Mouse (Mus musculus) right cerebral cortex, postnatal 4 days (tissue): ENCODE measurements around the gene Stoml1.

Experiments
- DNase-seq: peaks from one replicate; pipeline ENCODE4 v3.0.0-alpha.2; 2022

Stoml1 gene

DNA sequence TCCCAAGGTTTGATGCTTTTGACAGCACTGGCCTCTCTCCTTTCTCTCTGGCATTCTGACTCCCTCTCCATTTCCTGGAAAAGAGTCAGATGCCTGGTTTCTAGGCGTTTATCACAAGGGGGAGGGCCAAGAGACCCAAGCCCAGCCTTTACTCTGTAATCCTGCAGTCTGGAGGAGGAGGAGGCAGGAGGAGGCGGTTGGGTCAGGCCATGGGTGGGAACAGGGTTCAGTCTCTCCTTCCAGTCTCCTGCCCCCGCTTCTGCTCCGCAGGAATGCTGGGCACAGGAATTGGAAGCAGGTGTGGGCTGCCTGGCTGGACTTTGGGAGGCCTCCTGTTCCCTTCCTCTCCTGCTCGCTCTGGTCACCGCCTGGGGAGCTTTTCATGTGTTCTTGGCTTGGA lies 52.7 kb downstream of the Stoml1 start:
- DNase-seq, result no peak

DNA sequence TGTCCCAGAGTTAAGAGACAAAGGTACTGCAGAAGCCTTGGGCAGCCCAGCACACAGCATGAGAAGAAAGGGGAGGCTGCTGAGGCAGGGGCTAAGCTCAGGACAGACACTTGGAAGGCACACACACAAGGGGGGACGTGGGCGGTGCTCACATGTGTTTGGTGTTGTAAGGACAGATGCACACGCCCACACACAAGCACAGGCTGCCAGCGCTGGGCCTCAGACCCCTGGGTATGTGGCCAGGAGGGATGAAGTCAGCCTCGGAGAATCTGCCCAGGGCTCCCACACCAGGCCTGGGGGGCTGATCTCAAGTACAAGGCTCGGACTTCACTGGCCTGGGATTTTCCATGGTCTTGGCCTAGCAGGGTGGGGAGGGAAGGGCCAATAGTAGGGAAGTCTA lies 55.4 kb downstream of the Stoml1 start:
- no peak for DNase-seq

DNA sequence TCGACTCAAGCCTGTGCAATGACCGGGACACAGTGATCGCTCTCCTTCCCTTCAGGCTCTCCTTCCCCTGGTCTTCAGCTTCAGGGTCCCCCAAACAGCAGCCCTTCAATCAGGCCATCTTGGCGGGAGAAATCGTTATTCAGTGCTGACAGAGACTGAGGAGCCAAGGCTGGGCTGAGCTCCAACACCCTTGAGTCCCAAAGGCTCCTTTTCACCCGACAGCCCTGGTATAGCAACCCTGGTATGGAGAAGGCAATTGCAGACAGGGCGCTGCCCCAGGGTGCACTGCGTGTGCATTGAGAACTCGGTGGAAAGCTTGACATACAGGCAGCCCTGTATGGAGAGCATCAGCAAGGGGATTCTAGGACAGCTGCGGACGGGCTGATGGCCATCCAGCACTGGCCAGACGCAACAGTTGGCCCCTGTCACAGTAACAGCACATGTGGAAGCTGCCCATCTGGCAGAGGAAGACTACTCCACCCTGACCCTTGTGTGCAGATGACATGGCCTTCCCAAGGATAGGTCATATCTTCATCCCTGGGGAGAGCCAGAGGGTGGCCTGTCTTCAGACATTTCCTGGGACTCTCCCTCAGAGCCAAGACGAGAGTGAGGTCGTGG lies 57.2 kb downstream of the Stoml1 start:
- DNase-seq, result no peak

DNA sequence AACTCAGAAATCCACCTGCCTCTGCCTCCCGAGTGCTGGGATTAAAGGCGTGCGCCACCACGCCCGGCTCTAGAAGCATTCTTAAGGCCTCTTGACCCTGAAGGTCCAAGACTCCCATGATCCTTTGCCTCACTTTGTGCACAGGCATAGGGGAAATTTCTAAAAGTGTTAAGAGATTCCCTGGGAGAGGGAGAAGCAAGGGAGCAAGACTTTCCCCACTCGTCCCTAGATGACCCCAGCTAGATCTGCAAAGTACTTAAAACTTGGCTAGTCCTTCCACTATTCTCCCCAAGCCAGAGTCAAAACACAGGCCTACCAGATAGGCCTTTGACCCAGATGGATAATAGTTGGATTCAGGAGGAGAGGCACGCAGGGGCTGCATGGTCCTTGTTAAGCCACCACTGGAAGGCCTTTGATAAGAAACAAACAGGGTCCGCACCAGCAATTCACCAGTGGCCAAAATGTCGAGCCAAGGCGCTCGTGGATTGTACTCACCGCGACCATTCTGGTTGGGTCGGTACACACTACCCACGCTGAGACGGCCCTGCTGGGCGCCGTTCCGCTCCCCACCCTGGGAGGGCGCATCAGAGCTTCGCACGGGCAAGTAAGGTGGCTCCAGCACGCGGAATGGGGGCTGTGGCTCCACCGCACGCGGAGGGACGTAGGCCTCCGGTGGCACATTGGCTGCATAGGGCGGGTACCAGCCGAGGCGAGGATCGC lies 58.4 kb downstream of the Stoml1 start:
- DNase-seq, result peak; percentile 22
